Comparison of ENCODE assay signal across 8 mouse cellular contexts in the genomic region with DNA sequence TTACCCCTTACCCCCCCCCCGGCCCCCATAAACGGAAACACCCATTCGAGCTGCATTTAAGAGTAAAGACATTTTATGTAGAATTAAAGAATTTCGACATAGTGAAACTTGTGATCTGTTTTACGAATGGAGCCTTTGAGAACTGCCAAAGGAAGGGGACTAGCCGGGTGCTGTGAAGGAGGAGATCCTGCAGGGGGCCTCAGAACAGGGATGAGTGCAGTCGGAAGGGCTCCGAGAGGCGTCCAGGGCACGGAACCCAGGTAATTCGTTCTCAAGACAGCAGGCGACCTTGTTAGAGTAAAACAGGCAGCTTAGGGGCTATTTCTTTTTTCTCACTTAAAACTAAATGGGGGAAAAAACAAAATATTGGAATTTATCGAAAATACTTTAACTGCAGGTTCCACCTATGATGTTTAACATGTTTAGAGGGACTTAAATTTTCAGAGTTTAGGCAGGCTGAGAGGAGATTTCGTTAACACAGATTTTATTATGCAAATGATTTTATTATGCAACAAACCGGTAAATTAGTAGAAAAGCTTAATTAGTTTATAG. TPM values are rescaled to one million over a fixed set of nuclear protein-coding genes. Genes with fewer than 3 reads are reported as not detected.
A peak's percentile ranks its signal among the peaks of the same experiment; 100 is the strongest.
DNase-seq lines count a peak whose midpoint lies in the region; ATAC-seq and TF ChIP-seq lines count a peak whose summit lies in the region.
"Had no signal": no experiment of that assay in that cellular context is flagged by ENCODE, and none has a peak within 500 bp of the region (broad histone marks: within the 10 kb centered on the region; RNA-seq: fewer than 3 reads in every experiment).

No protein-coding gene starts in this region.

- no peak overlapping the region for H3K4me2 ChIP-seq in lung, postnatal 0 days (replicated peaks; ENCODE audit: low read depth, low read length)
- peak overlapping the region; percentile 56 for H3K4me2 ChIP-seq in heart, embryonic 14.5 days (ENCODE audit: low read length)

- H3K36me3 ChIP-seq in lung, postnatal 0 days (ENCODE audit: insufficient read depth, low read length), result no peaks in the 10 kb centered on the region
- no peaks in the 10 kb centered on the region for H3K36me3 ChIP-seq in heart, embryonic 14.5 days (ENCODE audit: control insufficient read depth, insufficient read depth, low read length)
- H3K36me3 ChIP-seq in splenic B cell, adult 2 months (ENCODE audit: control insufficient read depth, insufficient read depth, low read length, poor library complexity, severe bottlenecking), result no peaks in the 10 kb centered on the region

- H3K4me1 ChIP-seq in lung, postnatal 0 days (ENCODE audit: insufficient read depth, low read depth, low read length), result no peaks in the 10 kb centered on the region
- peaks cover 0 to 5% of the 10 kb centered on the region in 2 experiments; a peak in 1 of 4 replicates for H3K4me1 ChIP-seq in heart, embryonic 14.5 days (ENCODE audit: control insufficient read depth in 2 of 2, insufficient read depth in 2 of 2, low read length in 2 of 2)

- no peak overlapping the region for H3K27ac ChIP-seq in lung, postnatal 0 days (ENCODE audit: low read length)
- no peak overlapping the region for H3K27ac ChIP-seq in heart, embryonic 14.5 days (replicated peaks in 1 of 2; ENCODE audit: control insufficient read depth in 1 of 2, insufficient read depth in 1 of 2, low read depth in 2 of 2, low read length in 2 of 2)
- no peak overlapping the region for H3K27ac ChIP-seq in left cerebral cortex, adult 2 months

- ATAC-seq in lung, postnatal 0 days, result peak; percentile 57
- ATAC-seq in heart, embryonic 14.5 days (ENCODE audit: insufficient number of reproducible peaks, insufficient read depth, low FRiP score, low read depth), result no peak

- H3K9me3 ChIP-seq in lung, postnatal 0 days (ENCODE audit: low read length), result no peaks in the 10 kb centered on the region
- H3K9me3 ChIP-seq in heart, embryonic 14.5 days (ENCODE audit: control insufficient read depth, low read length), result no peaks in the 10 kb centered on the region

- intact Hi-C loops in left cerebral cortex, adult 2 months (cut with DNase I), result no loop called here

- peak; percentile 77 for DNase-seq in lung, postnatal 0 days (ENCODE audit: low spot score)
- no peak for DNase-seq in lung, adult 18-20 months
- DNase-seq in ZHBTc4 (ENCODE audit: low read depth, low spot score), result peak; percentile 90
- peak; percentile 72 for DNase-seq in liver
- DNase-seq in splenic B cell, adult 2 months (ENCODE audit: low read depth, low spot score), result peak; percentile 69
- no peak for DNase-seq in left cerebral cortex, adult 2 months (ENCODE audit: extremely low spot score in 1 of 2, low spot score in 2 of 2)

- peak; percentile 71 for TF ChIP-seq CTCF in lung, postnatal 0 days (IDR thresholded peaks at IDR 0.05)
- no peak; the same call in 1 of the 2 replicates for TF ChIP-seq CTCF in left cerebral cortex, adult 2 months (IDR thresholded peaks at IDR 0.05)

- no peak overlapping the region for H3K4me3 ChIP-seq in lung, postnatal 0 days (ENCODE audit: low read depth, low read length)
- no peak overlapping the region for H3K4me3 ChIP-seq in heart, embryonic 14.5 days (ENCODE audit: control insufficient read depth in 1 of 2, insufficient read depth in 1 of 2, low read depth in 1 of 2, low read length in 2 of 2)
- H3K4me3 ChIP-seq in left cerebral cortex, adult 2 months, result no peak overlapping the region
- H3K4me3 ChIP-seq: erythroblast, embryonic 14.5 days had no signal

- 6% methylated on average over 15 of the region's 15 CpGs for WGBS in lung, postnatal 0 days
- 9% methylated on average over 15 of the region's 15 CpGs for WGBS in heart, embryonic 14.5 days

- no peaks in the 10 kb centered on the region for H3K27me3 ChIP-seq in lung, postnatal 0 days (replicated peaks; ENCODE audit: insufficient read depth, low read length)
- no peaks in the 10 kb centered on the region for H3K27me3 ChIP-seq in heart, embryonic 14.5 days (ENCODE audit: control insufficient read depth, insufficient read depth, low read length)
- H3K27me3 ChIP-seq in splenic B cell, adult 2 months (ENCODE audit: control insufficient read depth, insufficient read depth, low read length, poor library complexity, severe bottlenecking), result no peaks in the 10 kb centered on the region

- no peak overlapping the region for H3K9ac ChIP-seq in lung, postnatal 0 days (replicated peaks; ENCODE audit: low read depth)
- no peak overlapping the region for H3K9ac ChIP-seq in heart, embryonic 14.5 days (ENCODE audit: low read length)

- no peak for TF ChIP-seq EP300 in lung, postnatal 0 days (IDR thresholded peaks at IDR 0.05)

RNA-seq across cellular contexts. Expression of gene Igf2bp3, which starts 12.5 kb away (rescaled TPM):
- polyA plus RNA-seq in lung, postnatal 0 days (2015; fragmentation: Nextera tagmentation; extraction: Ambion mirVana), result 20.8 and 23.7 TPM in 2 replicates
- polyA plus RNA-seq in heart, embryonic 14.5 days (2014; fragmentation: Nextera tagmentation; extraction: Ambion mirVana), result 44.2 and 44.7 TPM in 2 replicates
- under 1 TPM in 1 of 2 experiments, not detected in 1; 0.35 TPM for total RNA-seq in left cerebral cortex, adult 2 months (2021)

RNA-seq across cellular contexts. Expression of gene Tra2a, which starts 36.6 kb away (rescaled TPM):
- polyA plus RNA-seq in lung, postnatal 0 days (2015; fragmentation: Nextera tagmentation; extraction: Ambion mirVana), result 45.3 and 72.6 TPM in 2 replicates
- 30.6 and 36.1 TPM in 2 replicates for polyA plus RNA-seq in heart, embryonic 14.5 days (2014; fragmentation: Nextera tagmentation; extraction: Ambion mirVana)
- 10 to 100 TPM; 75.5 to 90.0 TPM for total RNA-seq in left cerebral cortex, adult 2 months (2021)

Comparison
In these comparisons a context has a peak if more than half of its experiments do, and no peak if none do; other contexts are left out.
1. DNase-seq: peak in lung, postnatal 0 days (single experiment), ZHBTc4 (single experiment), liver (single experiment) and splenic B cell, adult 2 months (single experiment); none in lung, adult 18-20 months (0 of 2) and left cerebral cortex, adult 2 months (0 of 2).